Mouse (Mus musculus) kidney, adult 9 months (tissue): ENCODE data around the gene Fam204a.

Experiments used
- DNase-seq: peaks from one replicate; pipeline ENCODE4 v3.0.0; 2022

Fam204a gene

GRCm38 (mm10) chr19:60159827-60160226, 66.7 kb downstream of the Fam204a start:
- no peak for DNase-seq

GRCm38 (mm10) chr19:60155266-60155665, 71.2 kb downstream of the Fam204a start:
- no peak for DNase-seq

GRCm38 (mm10) chr19:60153096-60153495, 73.4 kb downstream of the Fam204a start:
- DNase-seq, result no peak

GRCm38 (mm10) chr19:60150056-60150455, 76.4 kb downstream of the Fam204a start:
- no peak for DNase-seq

- no peak for DNase-seq
Observed at GRCm38 (mm10) chr19:60149078-60149960, 77.2 kb downstream of the Fam204a start.
